Mouse (Mus musculus) neutrophil, adult 59 days (primary cell): ENCODE measurements around the gene Fgf12. TPM values are rescaled to one million over a fixed set of nuclear protein-coding genes. Genes with fewer than 3 reads are reported as not detected.

ENCODE experiments used
- total RNA-seq, 2 experiments: library from RNA; stranded (reverse); gene quantifications; 1 replicate in 1 of 2; 2 replicates in 1 of 2; pipeline ENCODE4 v1.2.4; 2023

Gene Fgf12
- total RNA-seq, result not detected

GRCm38 (mm10) chr16:28752638-28753118, at the start of gene Fgf12:
Gene Fgf12, minus strand, starts transcription at chr16:28753068.

Other genes starting within 250 kb of the Fgf12 start
- gene Mb21d2, start 176.6 kb upstream of the Fgf12 start, total RNA-seq, result not detected